Mouse (Mus musculus): ENCODE results near the gene Rrp7a. TPM values are rescaled to one million over a fixed set of nuclear protein-coding genes. Genes with fewer than 3 reads are reported as not detected.

The Rrp7a gene
- polyA plus RNA-seq, 1 experiment, result 3.3 TPM

- no peak for TF ChIP-seq TAL1 (IDR thresholded peaks at IDR 0.05; ENCODE audit: low read length)
- no peak for TF ChIP-seq GATA1 (IDR thresholded peaks at IDR 0.05; ENCODE audit: low read length)
- no peaks in the 10 kb centered on the region for H3K27me3 ChIP-seq (ENCODE audit: control insufficient read depth)
- H3K4me1 ChIP-seq (ENCODE audit: control insufficient read depth), result peaks cover 86% of the 10 kb centered on the region
- no peaks in the 10 kb centered on the region for H3K9me3 ChIP-seq (ENCODE audit: control insufficient read depth, low read length)
- H3K4me3 ChIP-seq (replicated peaks), result peak overlapping the region; percentile 83
- peaks cover 81% of the 10 kb centered on the region for H3K36me3 ChIP-seq (ENCODE audit: control insufficient read depth)
Measured at GRCm38 (mm10) chr15:83167126-83167525, 44.5 kb upstream of the Rrp7a start.

DNA sequence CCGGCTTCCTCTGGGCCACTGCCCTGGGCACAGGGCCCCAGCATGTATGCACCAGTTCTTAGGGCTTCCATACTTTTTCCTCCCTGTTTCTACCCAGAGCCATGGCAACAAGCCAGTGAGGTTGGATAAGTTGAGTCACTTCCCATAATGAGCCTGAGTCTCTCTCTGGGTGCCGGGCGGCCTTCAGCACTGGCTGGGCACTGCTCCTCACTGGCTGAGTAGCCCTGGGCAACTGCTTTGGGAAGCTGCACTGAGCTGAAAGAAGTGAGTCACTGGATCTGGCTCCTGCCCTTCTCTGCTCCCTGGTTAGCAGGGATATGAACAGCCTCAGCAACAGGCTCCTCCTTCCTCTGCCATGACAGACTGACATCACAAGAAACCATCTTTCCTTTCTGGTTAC, 44.0 kb upstream of the Rrp7a start:
- Histone ChIP-seq H3K27me3 (ENCODE audit: control insufficient read depth) (no peaks in the 10 kb centered on the region), H3K4me1 (ENCODE audit: control insufficient read depth) (peaks cover 90% of the 10 kb centered on the region), H3K36me3 (ENCODE audit: control insufficient read depth) (peaks cover 86% of the 10 kb centered on the region)

GRCm38 (mm10) chr15:83165526-83166315, 43.1 kb upstream of the Rrp7a start:
- H3K4me3 ChIP-seq (replicated peaks), result peak overlapping the region; percentile 83
- no peaks in the 10 kb centered on the region for H3K9me3 ChIP-seq (ENCODE audit: control insufficient read depth, low read length)
- no peak for TF ChIP-seq TAL1 (IDR thresholded peaks at IDR 0.05; ENCODE audit: low read length)
- no peak for TF ChIP-seq GATA1 (IDR thresholded peaks at IDR 0.05; ENCODE audit: low read length)
- peaks cover 92% of the 10 kb centered on the region for H3K36me3 ChIP-seq (ENCODE audit: control insufficient read depth)
- peaks cover 89% of the 10 kb centered on the region for H3K4me1 ChIP-seq (ENCODE audit: control insufficient read depth)
- H3K27me3 ChIP-seq (ENCODE audit: control insufficient read depth), result no peaks in the 10 kb centered on the region

More for the DNA sequence above, 44.0 kb upstream of the Rrp7a start:
- H3K9me3 ChIP-seq (ENCODE audit: control insufficient read depth, low read length), result no peaks in the 10 kb centered on the region
- TF ChIP-seq GATA1 (IDR thresholded peaks at IDR 0.05; ENCODE audit: low read length) (no peak), TAL1 (IDR thresholded peaks at IDR 0.05; ENCODE audit: low read length) (no peak)
- H3K4me3 ChIP-seq (replicated peaks), result peak overlapping the region; percentile 83

DNA sequence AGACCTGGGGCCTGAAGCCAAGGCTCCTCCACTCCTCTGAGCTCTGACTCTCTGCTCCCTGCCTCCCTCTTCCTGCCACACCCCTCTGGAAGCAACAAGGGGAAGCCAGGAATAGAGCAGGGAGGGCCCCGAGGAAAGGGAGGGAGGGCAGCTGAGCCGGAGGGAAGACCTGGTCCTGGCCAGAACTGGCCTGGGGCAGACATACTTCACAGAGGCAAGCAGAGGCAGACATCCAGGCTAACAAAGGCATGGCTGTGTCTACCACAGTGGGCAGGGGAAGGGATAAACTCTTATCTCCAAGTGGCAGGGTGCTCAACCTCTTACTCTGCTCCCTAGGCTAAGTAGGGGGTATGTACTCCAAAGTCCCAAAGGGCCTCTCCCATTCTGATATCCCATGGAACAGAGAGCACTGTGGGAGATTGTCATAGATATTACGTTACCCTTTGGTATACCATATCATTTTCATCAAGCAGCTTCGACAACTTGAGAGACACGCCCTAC, 42.4 kb upstream of the Rrp7a start:
- H3K36me3 ChIP-seq (ENCODE audit: control insufficient read depth), result peaks cover 95% of the 10 kb centered on the region

DNA sequence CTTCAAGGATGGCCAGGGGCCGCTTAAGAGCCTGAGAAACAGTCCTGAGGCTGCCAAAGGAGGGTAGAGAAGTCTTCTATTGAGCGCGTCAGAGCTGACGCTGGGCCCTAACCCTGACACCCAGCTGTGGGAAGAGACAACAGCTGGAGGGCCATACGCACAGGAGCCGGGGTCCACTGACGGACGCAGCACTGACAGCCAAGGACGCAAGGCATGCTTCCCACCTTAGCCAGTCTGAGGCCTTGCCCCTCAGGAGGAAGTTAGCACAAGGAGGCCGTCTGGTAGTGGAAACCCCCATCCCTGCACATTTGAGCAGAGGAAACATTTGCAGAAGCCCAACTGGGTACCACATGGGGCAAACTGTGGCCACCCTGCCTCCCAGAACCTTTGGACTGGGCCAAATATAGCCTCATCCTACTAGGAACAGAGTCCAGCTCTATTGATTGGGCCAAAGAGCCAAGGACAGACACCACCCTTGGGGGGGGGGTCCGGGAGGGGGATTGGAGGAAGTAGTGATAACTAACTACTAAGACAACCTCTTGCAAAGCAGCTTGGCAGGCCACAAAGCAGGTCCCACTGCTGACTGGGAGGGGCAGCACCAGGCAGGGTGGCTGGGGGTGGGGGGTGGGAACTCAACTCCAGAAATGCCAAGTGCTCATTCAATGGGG, 40.4 kb upstream of the Rrp7a start:
- Histone ChIP-seq H3K4me1 (ENCODE audit: control insufficient read depth) (peaks cover 86% of the 10 kb centered on the region), H3K27me3 (ENCODE audit: control insufficient read depth) (no peaks in the 10 kb centered on the region; the same call in 1 of the 2 replicates), H3K4me3 (replicated peaks) (no peak overlapping the region), H3K9me3 (ENCODE audit: control insufficient read depth, low read length) (no peaks in the 10 kb centered on the region), H3K36me3 (ENCODE audit: control insufficient read depth) (peaks cover 95% of the 10 kb centered on the region)
- TF ChIP-seq GATA1 (IDR thresholded peaks at IDR 0.05; ENCODE audit: low read length), result no peak
- TF ChIP-seq TAL1 (IDR thresholded peaks at IDR 0.05; ENCODE audit: low read length), result no peak

More for the DNA sequence above, 42.4 kb upstream of the Rrp7a start:
- Histone ChIP-seq H3K27me3 (ENCODE audit: control insufficient read depth) (no peaks in the 10 kb centered on the region), H3K9me3 (ENCODE audit: control insufficient read depth, low read length) (no peaks in the 10 kb centered on the region), H3K4me3 (replicated peaks) (peak overlapping the region; percentile 48), H3K4me1 (ENCODE audit: control insufficient read depth) (peaks cover 89% of the 10 kb centered on the region)
- TF ChIP-seq GATA1 (IDR thresholded peaks at IDR 0.05; ENCODE audit: low read length) (peak; percentile 42; the same call in 1 of the 2 replicates), TAL1 (IDR thresholded peaks at IDR 0.05; ENCODE audit: low read length) (peak; percentile 61)

DNA sequence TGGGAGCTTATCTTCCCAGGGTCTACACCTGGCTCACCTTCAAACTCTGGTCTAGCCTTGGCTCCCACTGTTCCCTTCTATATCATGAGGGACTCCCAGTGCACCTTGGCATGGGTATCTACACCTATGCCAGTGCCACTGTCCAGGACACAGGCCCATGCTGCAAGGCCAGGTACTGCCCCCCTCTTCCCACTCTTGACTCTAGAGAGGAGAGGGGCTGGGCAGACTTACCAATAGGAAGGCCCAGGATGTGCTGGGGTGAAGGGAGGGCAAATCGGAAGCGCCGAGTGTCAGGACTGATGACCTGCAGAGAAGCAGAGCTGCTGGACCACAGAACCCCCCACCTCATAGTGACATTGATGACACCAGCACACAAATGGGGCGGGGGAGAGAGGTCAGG, 39.4 kb upstream of the Rrp7a start:
- H3K9me3 ChIP-seq (ENCODE audit: control insufficient read depth, low read length), result no peaks in the 10 kb centered on the region
- peaks cover 82% of the 10 kb centered on the region for H3K4me1 ChIP-seq (ENCODE audit: control insufficient read depth)
- H3K36me3 ChIP-seq (ENCODE audit: control insufficient read depth), result peaks cover 95% of the 10 kb centered on the region
- TF ChIP-seq GATA1 (IDR thresholded peaks at IDR 0.05; ENCODE audit: low read length), result no peak
- no peak for TF ChIP-seq TAL1 (IDR thresholded peaks at IDR 0.05; ENCODE audit: low read length)
- H3K4me3 ChIP-seq (replicated peaks), result no peak overlapping the region
- H3K27me3 ChIP-seq (ENCODE audit: control insufficient read depth), result no peaks in the 10 kb centered on the region; the same call in 1 of the 2 replicates

- Histone ChIP-seq H3K9me3 (ENCODE audit: control insufficient read depth, low read length) (no peaks in the 10 kb centered on the region), H3K36me3 (ENCODE audit: control insufficient read depth) (peaks cover 95% of the 10 kb centered on the region), H3K4me1 (ENCODE audit: control insufficient read depth) (peaks cover 76% of the 10 kb centered on the region), H3K4me3 (replicated peaks) (no peak overlapping the region), H3K27me3 (ENCODE audit: control insufficient read depth) (no peaks in the 10 kb centered on the region; the same call in 1 of the 2 replicates)
- no peak for TF ChIP-seq GATA1 (IDR thresholded peaks at IDR 0.05; ENCODE audit: low read length)
- no peak for TF ChIP-seq TAL1 (IDR thresholded peaks at IDR 0.05; ENCODE audit: low read length)
Measured at GRCm38 (mm10) chr15:83161062-83161748, 38.6 kb upstream of the Rrp7a start.

- H3K4me3 ChIP-seq (replicated peaks), result no peak overlapping the region
- peaks cover 95% of the 10 kb centered on the region for H3K36me3 ChIP-seq (ENCODE audit: control insufficient read depth)
- TF ChIP-seq GATA1 (IDR thresholded peaks at IDR 0.05; ENCODE audit: low read length), result no peak
- no peak for TF ChIP-seq TAL1 (IDR thresholded peaks at IDR 0.05; ENCODE audit: low read length)
- peaks cover 72% of the 10 kb centered on the region for H3K4me1 ChIP-seq (ENCODE audit: control insufficient read depth)
- H3K9me3 ChIP-seq (ENCODE audit: control insufficient read depth, low read length), result no peaks in the 10 kb centered on the region
- no peaks in the 10 kb centered on the region; the same call in 1 of the 2 replicates for H3K27me3 ChIP-seq (ENCODE audit: control insufficient read depth)
Measured at GRCm38 (mm10) chr15:83160561-83160960, 38.0 kb upstream of the Rrp7a start.

All from erythroblast, embryonic 14.5 days (primary cell).